Mouse (Mus musculus) CD4-positive, CD25-positive, alpha-beta regulatory T cell, adult 4 months (primary cell): Measurements from ENCODE around the gene 2010111I01Rik. TPM values are rescaled to one million over a fixed set of nuclear protein-coding genes. Genes with fewer than 3 reads are reported as not detected.

Experiments used
- ATAC-seq: one replicate; pipeline ENCODE4 v1.8.0; 2017
- polyA plus RNA-seq, 2 experiments: library from polyadenylated mRNA; unstranded; fragments of 100-300 nt; shearing (Covaris generic); gene quantifications; one replicate each; pipeline ENCODE4 v1.2.1; 2017

Gene 2010111I01Rik
- polyA plus RNA-seq, 2 experiments from 2014 or later: 224 to 233 TPM

GRCm38 (mm10) chr13:63031244-63031643, 66.6 kb downstream of the 2010111I01Rik start:
- ATAC-seq: no peak

- ATAC-seq: no peak
Observed at GRCm38 (mm10) chr13:63032304-63032830, 67.7 kb downstream of the 2010111I01Rik start.

GRCm38 (mm10) chr13:63032958-63033357, 68.3 kb downstream of the 2010111I01Rik start:
- ATAC-seq: no peak

GRCm38 (mm10) chr13:63033364-63033763, 68.7 kb downstream of the 2010111I01Rik start:
- no peak for ATAC-seq

- no peak for ATAC-seq
Observed at GRCm38 (mm10) chr13:63034666-63035065, 70.0 kb downstream of the 2010111I01Rik start.

- no peak for ATAC-seq
Observed at GRCm38 (mm10) chr13:63037906-63038305, 73.2 kb downstream of the 2010111I01Rik start.

- ATAC-seq: peak; percentile 56
Observed at GRCm38 (mm10) chr13:63038415-63038814, 73.7 kb downstream of the 2010111I01Rik start.

- no peak for ATAC-seq
Observed at GRCm38 (mm10) chr13:63038871-63039270, 74.2 kb downstream of the 2010111I01Rik start.

- ATAC-seq: no peak
Observed at GRCm38 (mm10) chr13:63039326-63039725, 74.6 kb downstream of the 2010111I01Rik start.

- no peak for ATAC-seq
Observed at GRCm38 (mm10) chr13:63039848-63040247, 75.2 kb downstream of the 2010111I01Rik start.

- no peak for ATAC-seq
Observed at GRCm38 (mm10) chr13:63045504-63046205, 81.0 kb downstream of the 2010111I01Rik start.

GRCm38 (mm10) chr13:63046206-63047020, 81.7 kb downstream of the 2010111I01Rik start:
- peak; percentile 81 for ATAC-seq

GRCm38 (mm10) chr13:63063706-63064105, 99.0 kb downstream of the 2010111I01Rik start:
- ATAC-seq: no peak

- ATAC-seq: no peak
Observed at GRCm38 (mm10) chr13:63066607-63067006, 101.9 kb downstream of the 2010111I01Rik start.

- ATAC-seq: no peak
Observed at GRCm38 (mm10) chr13:63068371-63069136, 103.9 kb downstream of the 2010111I01Rik start.

GRCm38 (mm10) chr13:63071874-63072273, 107.2 kb downstream of the 2010111I01Rik start:
- no peak for ATAC-seq

- ATAC-seq: no peak
Observed at GRCm38 (mm10) chr13:63072376-63072775, 107.7 kb downstream of the 2010111I01Rik start.

- ATAC-seq: no peak
Observed at GRCm38 (mm10) chr13:63073911-63074675, 109.4 kb downstream of the 2010111I01Rik start.

- no peak for ATAC-seq
Observed at GRCm38 (mm10) chr13:63074676-63074991, 109.9 kb downstream of the 2010111I01Rik start.

GRCm38 (mm10) chr13:63075331-63075855, 110.7 kb downstream of the 2010111I01Rik start:
- ATAC-seq: no peak

- no peak for ATAC-seq
Observed at GRCm38 (mm10) chr13:63080191-63080590, 115.5 kb downstream of the 2010111I01Rik start.

GRCm38 (mm10) chr13:63080823-63081222, 116.1 kb downstream of the 2010111I01Rik start:
- ATAC-seq: no peak
